Mouse (Mus musculus) cerebellum, postnatal 36 days (tissue): ENCODE measurements around the gene Fam131c.

Source experiments
- DNase-seq, 2 experiments: peaks; one replicate each; pipeline ENCODE4 v3.0.0; 2021 to 2022; ENCODE audit warnings: mixed read lengths in 2 of 2

The Fam131c gene

DNA sequence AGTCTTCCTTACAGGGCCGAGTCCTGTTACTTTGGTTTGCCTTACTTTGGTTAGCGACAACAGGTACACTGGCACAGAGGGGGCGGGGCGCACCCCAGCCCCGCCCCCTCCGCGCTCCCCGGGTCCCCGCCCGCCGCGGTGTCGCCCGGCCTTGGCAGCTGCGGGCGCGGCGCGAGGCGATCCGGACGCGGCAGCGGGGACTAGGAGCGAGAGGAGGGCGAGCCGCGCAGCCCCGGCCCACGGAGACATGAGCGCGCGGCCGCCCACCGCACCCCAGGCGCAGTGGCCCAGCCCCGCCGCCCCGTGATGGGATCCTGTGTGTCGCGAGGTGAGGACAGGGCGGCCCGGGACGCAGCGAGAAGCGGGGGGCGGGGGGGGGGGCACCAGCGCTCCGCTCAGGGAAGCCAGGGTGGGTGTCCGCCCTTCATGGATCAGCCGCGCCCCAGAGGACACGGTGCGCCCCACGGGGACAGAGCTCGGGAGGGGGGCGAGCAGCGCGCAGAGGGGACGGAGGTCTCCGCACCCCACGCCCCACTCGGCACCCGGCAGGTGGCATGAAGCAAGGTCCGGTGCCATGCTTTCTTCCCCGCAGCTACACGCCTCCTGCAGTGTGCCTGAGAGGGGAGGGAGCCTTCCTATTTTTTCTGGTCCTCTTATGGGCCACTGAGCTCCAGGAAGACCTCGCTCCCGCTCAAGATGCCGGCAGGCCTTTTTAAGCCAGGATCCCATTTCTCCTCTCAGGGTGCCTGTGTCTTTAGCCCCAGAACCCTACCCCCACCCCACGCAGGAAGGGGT is at the start of gene Fam131c:
Gene Fam131c, plus strand, starts transcription at position 224 of the 795 bp plus-strand sequence.
- DNase-seq, result peak; percentile 22 to 34

DNA sequence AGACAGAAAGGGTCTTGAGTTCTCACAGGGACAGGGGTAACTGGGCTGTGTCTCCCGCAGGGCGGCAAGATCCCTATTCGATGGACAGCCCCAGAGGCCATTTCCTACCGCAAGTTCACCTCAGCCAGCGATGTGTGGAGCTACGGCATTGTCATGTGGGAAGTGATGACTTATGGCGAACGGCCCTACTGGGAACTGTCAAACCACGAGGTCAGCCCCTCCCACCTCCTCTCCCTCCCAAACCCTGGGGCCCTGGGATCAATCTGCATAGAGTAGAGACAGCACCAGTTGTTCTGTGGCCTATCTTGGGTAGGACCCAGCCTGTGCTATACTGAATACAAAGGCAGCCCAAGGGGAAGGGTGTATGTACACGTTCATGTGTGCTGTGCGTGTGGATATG is 45.5 kb upstream of the Fam131c start:
- no peak for DNase-seq

- DNase-seq, result peak; percentile 53 to 70
Observed at GRCm38 (mm10) chr4:141324771-141325191, 43.2 kb upstream of the Fam131c start.

- DNase-seq, result no peak
Observed at GRCm38 (mm10) chr4:141325636-141326035, 42.4 kb upstream of the Fam131c start.

DNA sequence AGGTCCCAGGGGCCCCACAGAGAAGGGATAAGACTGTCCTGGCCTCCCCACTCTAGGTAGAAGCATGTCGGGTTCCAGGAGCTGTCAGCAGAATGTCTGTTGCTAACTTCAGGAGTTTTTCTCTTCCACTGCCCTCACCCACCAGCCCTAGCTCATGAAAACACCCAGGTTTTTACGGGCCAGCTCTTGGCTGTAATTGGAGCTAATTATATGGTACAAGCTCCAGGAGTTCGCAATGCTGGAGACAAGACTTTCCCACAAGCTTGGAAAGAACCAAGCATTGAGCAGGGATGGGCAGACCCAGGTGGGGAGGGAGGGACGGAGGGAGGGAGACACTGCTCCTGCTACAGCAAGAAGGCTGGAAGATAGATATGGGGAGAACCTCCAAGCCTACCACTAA is 40.9 kb upstream of the Fam131c start:
- DNase-seq, result no peak

DNA sequence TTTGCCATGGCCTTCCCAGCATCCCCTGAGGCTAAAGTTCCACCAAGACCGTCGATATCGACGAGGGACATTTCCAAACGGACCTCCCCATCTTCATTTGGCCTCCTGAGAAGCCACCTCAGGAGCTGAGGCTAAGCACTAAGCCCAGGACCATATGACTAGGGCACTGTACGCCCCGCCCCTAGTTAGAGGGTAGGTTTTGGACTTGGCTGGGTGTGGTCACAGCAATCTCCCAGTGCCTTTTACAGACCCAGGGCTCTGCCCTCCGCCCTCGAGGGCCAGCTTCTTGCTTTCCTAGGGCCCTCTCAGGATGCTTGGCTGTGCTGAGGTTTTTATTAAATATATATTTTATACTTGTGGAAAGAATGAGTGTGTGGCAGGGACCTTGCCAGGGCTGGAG is 39.3 kb upstream of the Fam131c start:
- DNase-seq, result no peak

GRCm38 (mm10) chr4:141329968-141330367 is 38.1 kb upstream of the Fam131c start:
- no peak for DNase-seq

GRCm38 (mm10) chr4:141331446-141331845 is 36.6 kb upstream of the Fam131c start:
- DNase-seq, result no peak

GRCm38 (mm10) chr4:141332258-141332657 is 35.8 kb upstream of the Fam131c start:
- DNase-seq, result no peak

GRCm38 (mm10) chr4:141334695-141335094 is 33.3 kb upstream of the Fam131c start:
- DNase-seq, result no peak

DNA sequence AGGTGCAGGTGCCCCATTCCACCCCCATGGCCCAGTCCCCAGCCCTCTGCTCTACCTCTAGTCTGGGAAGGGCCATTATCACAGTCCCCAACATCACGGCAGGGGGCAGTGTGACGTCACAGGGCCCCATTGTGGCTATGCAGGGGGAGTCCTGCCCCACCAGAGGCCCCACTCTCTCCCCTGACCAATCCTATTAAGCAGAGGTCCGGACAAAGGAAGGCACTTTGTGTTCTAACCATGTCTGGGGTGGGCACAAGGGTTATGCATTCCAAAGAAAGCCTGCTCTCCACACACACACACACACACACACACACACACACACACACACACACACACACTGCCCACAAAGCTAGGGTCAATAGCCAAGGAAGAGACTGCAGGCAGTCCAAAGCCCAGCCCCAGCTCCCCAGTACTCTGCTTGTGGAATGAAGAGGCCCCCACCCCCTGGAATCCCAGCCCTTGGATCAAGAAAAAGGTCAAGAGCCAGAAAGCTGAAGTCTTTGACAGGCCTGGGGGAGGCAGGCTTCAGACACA is 32.7 kb upstream of the Fam131c start:
- DNase-seq, result no peak

GRCm38 (mm10) chr4:141336196-141336595 is 31.8 kb upstream of the Fam131c start:
- no peak for DNase-seq

GRCm38 (mm10) chr4:141337986-141338385 is 30.0 kb upstream of the Fam131c start:
- DNase-seq, result no peak

DNA sequence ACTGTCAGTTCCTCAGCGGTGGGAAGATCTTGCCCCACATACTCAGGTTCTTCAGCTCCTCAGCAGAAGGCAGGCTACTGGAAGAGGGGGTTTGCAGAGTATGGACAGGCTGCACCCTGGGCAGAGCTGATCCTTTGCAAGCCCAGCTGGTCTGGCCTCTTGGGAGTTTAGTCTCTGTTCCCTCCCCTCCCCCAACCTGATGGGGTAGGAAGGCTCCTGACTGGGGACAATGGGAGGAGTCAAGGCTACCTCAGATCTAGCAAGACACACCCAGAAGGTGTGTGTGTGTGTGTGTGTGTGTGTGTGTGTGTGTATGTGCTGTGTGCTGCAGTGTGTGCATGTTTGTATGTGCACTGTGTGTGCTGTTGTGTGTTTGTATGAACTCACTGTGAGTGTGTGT is 29.2 kb upstream of the Fam131c start:
- no peak for DNase-seq

GRCm38 (mm10) chr4:141341477-141341876 is 26.5 kb upstream of the Fam131c start:
- no peak for DNase-seq

DNA sequence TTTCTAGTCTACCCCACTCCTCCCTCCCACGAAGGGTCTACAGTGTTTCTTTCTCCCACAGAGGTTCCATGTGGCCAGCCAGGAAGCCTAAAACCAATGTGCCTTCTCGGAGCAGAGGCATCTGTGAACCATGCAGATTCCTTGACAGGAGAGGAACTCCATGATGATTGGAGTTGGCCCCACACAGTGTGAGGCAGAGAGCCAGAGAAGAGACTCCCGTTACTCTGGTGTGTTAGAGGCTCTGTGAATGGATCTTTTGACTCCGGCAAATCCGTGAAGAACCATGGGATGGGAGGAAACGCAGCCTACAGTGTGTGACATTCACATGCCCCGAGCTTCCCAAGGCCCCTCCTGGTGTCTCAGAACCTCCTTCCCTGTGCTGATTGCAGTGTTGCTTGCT is 24.5 kb upstream of the Fam131c start:
- no peak for DNase-seq

DNA sequence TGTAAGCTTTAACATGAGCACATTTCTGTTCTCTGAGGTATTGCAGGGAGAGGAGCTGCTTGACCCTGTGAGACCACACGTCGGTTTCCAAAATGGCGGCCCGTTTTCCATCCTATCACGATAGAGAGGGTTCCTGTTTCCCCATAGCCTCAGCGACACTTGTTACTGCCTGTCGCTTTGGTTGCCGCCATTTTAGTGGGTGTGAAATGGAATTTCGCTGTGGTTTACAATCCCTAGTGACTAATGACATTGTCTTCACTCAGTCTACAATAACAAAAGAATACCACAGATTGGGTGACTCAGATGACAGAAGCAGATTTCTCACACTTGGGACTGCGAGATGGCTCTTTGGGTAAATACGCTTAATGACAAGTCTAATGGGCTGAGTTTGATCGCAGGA is 22.8 kb upstream of the Fam131c start:
- DNase-seq, result no peak

DNA sequence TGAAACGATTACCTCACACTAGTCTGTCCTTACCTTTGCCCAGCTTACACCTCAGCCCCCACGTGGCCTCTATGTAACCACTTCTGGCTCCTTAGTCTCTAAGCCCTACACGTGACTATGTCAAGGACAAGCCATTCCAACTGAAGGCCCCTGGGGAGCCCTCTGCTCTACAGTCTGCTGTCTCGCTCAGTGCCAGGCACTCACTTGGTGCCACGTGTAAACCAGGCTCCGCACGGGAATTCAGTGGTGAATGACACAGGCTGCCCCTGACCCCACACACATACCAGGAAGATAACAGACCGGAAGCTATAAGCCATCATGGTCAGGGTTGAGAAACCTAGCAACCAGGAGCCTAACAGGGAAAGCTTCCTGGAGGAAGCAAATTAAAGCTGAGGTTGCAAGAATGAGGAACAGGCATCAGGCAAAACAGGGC is 20.6 kb upstream of the Fam131c start:
- DNase-seq, result no peak

DNA sequence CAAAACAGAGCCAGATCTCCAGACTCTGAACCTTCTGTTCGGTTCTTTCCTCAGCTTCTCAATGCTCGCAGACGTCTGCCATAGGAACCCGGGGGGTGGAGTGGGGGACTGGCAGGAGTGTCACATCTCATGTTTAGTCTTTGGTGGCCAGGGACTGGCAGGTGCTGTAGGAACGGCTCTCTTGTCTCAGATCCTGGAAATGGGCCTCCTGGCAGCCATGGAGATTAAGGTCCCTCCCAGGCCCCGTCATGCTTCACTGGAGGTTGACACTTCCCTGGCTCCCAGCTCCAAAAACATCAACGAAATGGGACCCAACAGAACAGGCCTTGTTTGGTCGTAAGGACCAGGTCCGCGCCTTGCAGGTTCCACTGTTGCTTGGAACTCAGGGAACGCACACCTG is 19.4 kb upstream of the Fam131c start:
- DNase-seq, result no peak

- no peak for DNase-seq
Observed at GRCm38 (mm10) chr4:141350015-141350414, 18.0 kb upstream of the Fam131c start.

GRCm38 (mm10) chr4:141351972-141352371 is 16.0 kb upstream of the Fam131c start:
- no peak for DNase-seq

- DNase-seq, result no peak
Observed at GRCm38 (mm10) chr4:141352986-141353385, 15.0 kb upstream of the Fam131c start.

DNA sequence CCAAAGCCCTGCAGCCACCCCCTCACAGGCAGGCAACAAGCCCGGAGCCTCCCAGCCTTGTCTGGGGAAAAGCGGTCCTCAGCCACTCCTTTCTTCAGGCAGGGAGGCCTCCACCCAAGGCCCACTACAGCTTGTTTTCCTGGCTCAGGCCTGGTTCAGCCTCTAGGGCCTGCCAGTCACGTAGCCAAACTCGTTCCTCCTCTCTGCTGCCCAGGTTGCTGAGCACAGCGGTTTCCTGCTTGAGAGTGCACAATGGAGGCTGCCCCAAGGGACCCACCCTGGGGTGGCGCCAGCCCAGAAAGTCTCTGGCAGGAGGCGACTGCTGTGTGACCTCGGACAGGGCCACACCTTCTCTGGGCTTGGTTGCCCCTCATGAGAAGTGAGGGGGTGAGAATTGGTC is 14.2 kb upstream of the Fam131c start:
- DNase-seq, result no peak

DNA sequence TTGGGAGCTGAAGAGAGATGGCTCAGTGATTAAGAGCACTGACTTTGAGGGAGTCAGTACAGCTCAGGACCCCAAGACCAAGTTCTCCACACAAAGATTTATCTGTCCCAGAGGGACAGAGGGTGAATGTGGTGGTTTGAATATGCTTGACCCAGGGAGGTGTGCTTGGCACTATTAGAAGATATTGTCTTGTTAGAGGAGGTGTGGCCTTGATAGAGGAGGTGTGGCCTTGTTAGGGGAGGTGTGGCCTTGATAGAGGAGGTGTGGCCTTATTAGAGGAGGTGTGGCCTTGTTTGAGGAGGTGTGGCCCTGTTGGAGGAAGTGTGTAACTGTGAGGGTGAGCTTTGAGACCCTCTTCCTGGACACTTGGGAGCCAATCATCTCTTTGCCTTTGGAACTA is 10.2 kb upstream of the Fam131c start:
- no peak for DNase-seq

GRCm38 (mm10) chr4:141359222-141359621 is 8.8 kb upstream of the Fam131c start:
- DNase-seq, result no peak
